Mouse (Mus musculus) bone marrow macrophage, adult 2 months (primary cell): Measurements from ENCODE around the gene Tnfsf9.

Source experiments
- CTCF ChIP-seq: IDR thresholded peaks from 2 replicates; pipeline ENCODE4 v1.5.1; 2012; ENCODE audit warnings: low read depth, mild to moderate bottlenecking, low read length, moderate library complexity
- POLR2A ChIP-seq: IDR thresholded peaks from 2 replicates; pipeline ENCODE4 v1.6.1; 2012; ENCODE audit warnings: mild to moderate bottlenecking, low read depth, low read length, borderline replicate concordance

DNA sequence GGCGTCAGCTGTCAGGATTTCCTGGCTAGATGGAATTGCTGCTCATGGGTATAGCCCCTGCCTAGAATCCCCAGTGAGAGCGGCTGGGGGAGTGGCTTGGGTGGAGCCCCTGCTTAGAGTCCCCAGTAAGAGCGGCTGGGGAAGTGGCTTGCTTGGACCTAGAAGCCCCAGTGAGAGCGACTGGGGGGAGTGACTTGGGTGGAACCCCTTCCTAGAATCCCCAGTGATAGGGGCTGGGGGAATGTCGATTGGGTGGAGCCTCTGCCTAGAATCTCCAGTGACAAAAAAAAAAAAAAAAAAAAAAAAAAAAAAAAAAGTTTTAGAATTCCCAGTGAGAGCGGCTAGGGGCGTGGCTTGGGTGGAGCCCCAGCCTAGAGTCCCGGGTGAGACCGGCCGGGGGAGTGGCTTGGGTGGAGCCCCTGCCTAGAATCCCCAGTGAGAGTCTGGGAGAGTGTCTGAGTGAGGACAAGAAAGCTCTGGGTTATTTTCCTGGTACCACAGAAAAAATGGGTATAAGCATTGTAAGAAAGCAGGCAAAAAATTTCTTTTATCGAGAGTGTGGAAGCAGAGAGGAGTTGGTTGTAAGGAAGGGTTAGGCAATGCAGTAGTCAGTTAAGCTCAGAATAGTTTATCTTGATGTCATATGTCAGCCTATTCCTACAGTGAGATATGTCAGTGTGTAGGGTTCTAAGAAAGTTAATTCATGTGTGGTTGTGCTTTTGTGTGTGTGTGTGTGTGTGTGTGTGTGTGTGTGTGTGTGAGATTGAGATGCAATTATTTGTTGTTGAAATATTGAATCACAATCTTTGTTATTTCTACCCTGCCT, 13.6 kb downstream of the Tnfsf9 start:
- TF ChIP-seq CTCF (no peak), POLR2A (no peak)
